Mouse (Mus musculus) olfactory bulb, adult 2 months (tissue): ENCODE data around the gene Wars.

ENCODE experiments used
- CTCF ChIP-seq: fragments of 200-500 bp; IDR thresholded peaks from 2 replicates; pipeline ENCODE4 v1.5.1; 2012; ENCODE audit warnings: low read depth, mild to moderate bottlenecking, low read length, moderate library complexity; ENCODE audit not compliant: insufficient read depth
- POLR2A ChIP-seq: fragments of 200-500 bp; IDR thresholded peaks from 2 replicates; pipeline ENCODE4 v1.6.1; 2012; ENCODE audit warnings: mild to moderate bottlenecking, low read depth, low read length, moderate library complexity; ENCODE audit not compliant: insufficient read depth

DNA sequence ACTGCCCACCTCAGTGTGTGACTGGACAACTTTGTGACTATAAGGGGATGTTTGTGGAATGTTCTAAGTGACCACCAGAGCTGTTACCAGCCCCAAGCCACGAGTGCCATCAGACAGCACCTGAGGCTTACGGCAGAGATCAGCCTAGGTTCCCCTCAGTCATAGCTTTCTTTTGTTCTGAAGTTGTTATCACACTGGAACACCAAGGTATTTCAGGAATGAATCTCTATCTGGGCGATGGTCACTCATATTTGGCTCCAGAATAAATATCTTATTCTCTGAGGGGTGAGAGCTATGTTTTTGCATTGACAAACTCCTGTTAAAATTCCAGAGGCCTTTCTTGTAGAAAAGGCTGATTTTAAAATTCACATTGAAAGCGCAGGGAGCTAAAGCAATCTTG, 14.8 kb downstream of the Wars start:
- no peak for TF ChIP-seq CTCF
- TF ChIP-seq POLR2A = no peak
